Mouse (Mus musculus) embryonic fibroblast, embryonic 13.5 days (primary cell): ENCODE results near the gene Ptprt. TPM values are rescaled to one million over a fixed set of nuclear protein-coding genes. Genes with fewer than 3 reads are reported as not detected.

Experiments
- H3K27ac ChIP-seq: 2 replicates; pipeline ENCODE4 v1.5.1; 2012; ENCODE audit warnings: low read length, control low read depth, inconsistent platforms; ENCODE audit not compliant: insufficient read depth
- H3K4me1 ChIP-seq: 2 replicates; pipeline ENCODE4 v1.6.1; 2011; ENCODE audit warnings: low read length; ENCODE audit not compliant: control insufficient read depth, insufficient read depth
- H3K4me3 ChIP-seq: 2 replicates; pipeline ENCODE4 v1.5.1; 2011; ENCODE audit warnings: mild to moderate bottlenecking, control low read depth, low read length; ENCODE audit not compliant: insufficient read depth
- CTCF ChIP-seq: IDR thresholded peaks from 2 replicates; pipeline ENCODE4 v1.5.1; 2011; ENCODE audit warnings: mild to moderate bottlenecking, control low read depth, low read length, moderate library complexity, borderline replicate concordance; ENCODE audit not compliant: insufficient read depth
- POLR2A ChIP-seq: IDR thresholded peaks from 2 replicates; pipeline ENCODE4 v1.6.1; 2011; ENCODE audit warnings: low read depth, mild to moderate bottlenecking, control low read depth, low read length, moderate library complexity
- polyA plus RNA-seq: library from polyadenylated mRNA; stranded (reverse); fragments of >200 nt; gene quantifications from 2 replicates; pipeline ENCODE4 v1.2.4, GENCODE M21; 2011; ENCODE audit warnings: low read depth; ENCODE audit not compliant: missing spikeins, insufficient read length

The Ptprt gene
- polyA plus RNA-seq, 1 experiment: 0.44 TPM

DNA sequence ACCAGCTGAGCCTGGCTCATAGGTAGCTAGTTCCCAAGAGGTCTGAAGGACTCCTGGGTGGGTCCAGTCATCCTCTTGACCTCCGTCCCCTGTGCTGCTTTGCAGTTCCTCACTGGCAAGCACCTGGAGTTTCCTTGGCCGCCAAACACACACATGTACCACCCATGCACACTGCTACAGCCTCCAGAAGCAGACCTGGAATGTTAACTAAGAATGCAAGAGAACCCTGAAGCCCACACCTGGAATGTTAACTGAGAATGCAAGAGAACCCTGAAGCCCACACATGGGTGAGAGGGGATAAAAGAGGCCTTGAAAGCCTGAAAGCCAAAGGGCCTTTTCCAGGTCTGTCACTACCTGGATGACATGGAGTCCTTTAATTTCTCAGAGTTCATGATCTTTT is 46.7 kb downstream of the Ptprt start:
- no peak overlapping the region for H3K27ac ChIP-seq
- H3K4me1 ChIP-seq: no peaks in the 10 kb centered on the region
- H3K4me3 ChIP-seq: no peak overlapping the region
- TF ChIP-seq CTCF: no peak
- no peak for TF ChIP-seq POLR2A

DNA sequence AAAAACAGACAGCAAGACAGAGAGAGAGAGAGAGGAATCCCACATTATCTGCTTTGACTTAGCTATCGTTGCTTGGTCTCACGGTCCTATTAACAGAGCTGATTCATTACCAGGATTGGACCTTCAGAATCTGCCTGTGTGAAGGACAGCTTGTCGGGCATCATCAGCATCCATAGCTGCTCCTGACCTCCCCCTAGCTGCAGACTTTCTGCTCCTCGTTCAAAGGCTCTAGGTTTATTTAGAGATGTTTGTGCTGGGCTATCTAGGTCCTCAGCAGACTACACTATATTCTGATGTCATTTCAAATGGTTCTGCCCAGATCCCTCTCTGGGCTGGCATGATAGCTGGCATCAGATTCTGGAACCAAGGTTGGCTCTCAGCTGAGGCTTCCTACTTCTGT is 47.5 kb downstream of the Ptprt start:
- TF ChIP-seq CTCF: no peak
- no peak for TF ChIP-seq POLR2A
- H3K4me3 ChIP-seq: no peak overlapping the region
- no peak overlapping the region for H3K27ac ChIP-seq
- H3K4me1 ChIP-seq: no peaks in the 10 kb centered on the region

DNA sequence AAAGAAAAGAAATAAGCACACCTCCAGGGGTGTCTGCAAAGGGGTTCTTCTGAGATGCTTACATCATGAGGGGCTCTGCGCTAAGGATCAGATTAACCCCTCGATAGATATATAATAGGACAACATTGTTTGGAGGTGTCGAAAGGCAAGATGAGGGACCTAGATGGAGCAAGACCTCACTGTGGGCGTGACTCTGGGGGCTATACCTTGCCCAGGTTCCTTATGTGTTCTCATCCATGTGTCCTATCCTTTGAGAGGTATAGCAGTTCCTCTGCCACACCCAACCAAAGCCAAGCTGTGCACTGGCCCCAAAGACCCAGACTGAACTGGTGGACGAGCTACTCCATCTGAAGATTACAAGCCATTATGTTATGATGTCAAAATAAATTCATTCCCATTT is 58.2 kb downstream of the Ptprt start:
- H3K27ac ChIP-seq: no peak overlapping the region
- H3K4me3 ChIP-seq: no peak overlapping the region
- TF ChIP-seq CTCF (no peak), POLR2A (no peak)
- no peaks in the 10 kb centered on the region for H3K4me1 ChIP-seq

DNA sequence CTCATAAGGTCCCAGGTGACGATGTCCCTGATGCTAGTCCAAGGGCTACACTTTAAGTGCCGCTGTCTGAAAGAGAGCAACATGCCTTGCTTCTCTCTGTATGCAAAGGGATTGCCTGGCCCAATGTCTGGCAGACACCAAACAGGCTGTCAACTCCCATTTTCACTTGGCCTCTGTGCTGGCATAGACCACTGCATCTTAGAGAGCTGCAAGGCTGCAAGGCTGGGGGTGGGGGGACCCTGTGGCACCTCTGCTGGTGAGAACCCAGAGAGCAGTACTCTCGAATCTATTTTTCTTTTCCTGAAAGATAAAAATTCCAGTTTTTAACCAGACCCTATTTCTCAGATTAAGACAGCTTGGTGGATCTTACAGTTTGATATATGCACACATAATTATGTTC is 69.6 kb downstream of the Ptprt start:
- TF ChIP-seq CTCF (no peak), POLR2A (no peak)
- Histone ChIP-seq H3K4me1 (no peaks in the 10 kb centered on the region), H3K27ac (no peak overlapping the region), H3K4me3 (no peak overlapping the region)

DNA sequence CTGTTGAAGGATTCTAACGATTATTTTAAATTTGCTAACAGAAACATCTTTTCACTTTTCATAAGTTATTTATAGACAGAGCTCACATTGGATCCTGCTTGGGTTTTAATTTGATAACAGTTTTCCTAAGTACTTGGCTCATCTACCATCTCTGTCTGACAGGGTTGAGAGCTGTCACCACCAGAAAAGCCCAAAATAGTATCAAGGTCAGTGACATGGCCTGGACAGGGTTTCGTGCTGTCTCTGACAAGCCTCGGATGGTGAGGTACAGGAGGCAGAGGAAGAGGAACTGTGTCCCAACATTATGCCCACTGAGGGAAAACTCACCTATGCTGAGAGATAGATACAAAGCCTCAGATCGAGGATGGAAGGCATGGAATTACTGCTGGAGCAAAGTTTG is 79.3 kb downstream of the Ptprt start:
- Histone ChIP-seq H3K27ac (no peak overlapping the region), H3K4me3 (no peak overlapping the region), H3K4me1 (no peaks in the 10 kb centered on the region)
- TF ChIP-seq CTCF (no peak), POLR2A (no peak)

DNA sequence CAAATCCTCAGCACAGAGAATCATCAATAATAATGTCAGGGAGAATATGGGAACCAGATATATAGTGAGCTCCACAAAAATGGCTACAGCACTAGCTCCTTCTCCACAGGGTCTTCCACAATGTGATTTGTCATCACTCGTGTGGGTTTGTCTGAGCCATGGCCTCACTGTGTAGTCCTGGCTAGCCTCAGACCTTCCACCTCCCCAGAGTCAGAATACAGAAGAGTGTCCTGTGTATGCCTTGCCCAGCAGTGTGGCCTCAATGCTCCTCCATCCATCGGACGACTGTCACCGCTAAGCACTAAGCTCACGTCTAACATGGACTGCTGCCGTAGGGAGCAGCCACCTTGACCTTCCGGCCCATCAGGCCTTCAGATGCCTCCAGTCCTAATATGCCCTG is 83.1 kb downstream of the Ptprt start:
- no peaks in the 10 kb centered on the region for H3K4me1 ChIP-seq
- no peak overlapping the region for H3K27ac ChIP-seq
- TF ChIP-seq POLR2A (no peak), CTCF (no peak)

DNA sequence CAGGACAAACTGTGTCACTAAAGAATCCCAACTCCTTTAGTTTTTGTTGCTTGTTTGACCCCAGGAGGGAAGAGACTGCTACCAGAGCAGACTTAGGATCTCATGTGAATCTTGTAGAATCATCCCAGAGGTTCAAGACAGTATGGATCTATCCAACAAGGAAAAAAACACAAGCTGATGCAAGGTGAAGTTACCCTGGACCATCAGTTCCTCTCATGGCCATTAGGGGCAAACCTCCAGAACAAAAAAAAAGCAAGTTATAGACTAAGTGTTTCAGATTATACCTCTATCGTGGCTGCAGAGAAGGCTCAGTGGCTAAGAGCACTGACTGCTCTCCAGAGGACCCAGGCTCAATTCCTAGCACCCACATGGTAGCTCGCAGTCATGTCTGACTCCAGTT is 88.1 kb downstream of the Ptprt start:
- Histone ChIP-seq H3K4me1 (no peaks in the 10 kb centered on the region), H3K27ac (no peak overlapping the region), H3K4me3 (no peak overlapping the region)
- TF ChIP-seq CTCF (no peak), POLR2A (no peak)

More for the DNA sequence above, 83.1 kb downstream of the Ptprt start:
- no peak overlapping the region for H3K4me3 ChIP-seq

DNA sequence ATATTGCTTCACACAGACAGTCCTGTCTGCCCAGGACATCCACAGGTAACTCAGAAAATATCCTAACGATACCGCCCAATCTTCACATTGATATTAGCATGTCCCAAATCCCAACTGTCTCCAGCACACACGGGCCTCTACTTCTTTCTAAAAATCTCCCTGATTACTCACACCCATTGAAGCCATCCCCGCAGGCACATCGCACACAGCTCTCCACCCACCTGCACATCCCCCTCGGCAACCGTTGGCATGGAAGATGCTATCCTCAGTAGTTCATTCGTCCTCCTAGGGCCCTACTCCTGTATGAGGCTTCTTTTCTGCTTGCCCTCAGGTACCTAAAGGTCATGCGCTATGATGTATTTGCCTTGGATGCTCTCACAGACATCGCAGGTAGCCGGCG is 89.9 kb downstream of the Ptprt start:
- Histone ChIP-seq H3K4me1 (no peaks in the 10 kb centered on the region), H3K4me3 (no peak overlapping the region), H3K27ac (no peak overlapping the region)
- no peak for TF ChIP-seq CTCF
- TF ChIP-seq POLR2A: no peak

DNA sequence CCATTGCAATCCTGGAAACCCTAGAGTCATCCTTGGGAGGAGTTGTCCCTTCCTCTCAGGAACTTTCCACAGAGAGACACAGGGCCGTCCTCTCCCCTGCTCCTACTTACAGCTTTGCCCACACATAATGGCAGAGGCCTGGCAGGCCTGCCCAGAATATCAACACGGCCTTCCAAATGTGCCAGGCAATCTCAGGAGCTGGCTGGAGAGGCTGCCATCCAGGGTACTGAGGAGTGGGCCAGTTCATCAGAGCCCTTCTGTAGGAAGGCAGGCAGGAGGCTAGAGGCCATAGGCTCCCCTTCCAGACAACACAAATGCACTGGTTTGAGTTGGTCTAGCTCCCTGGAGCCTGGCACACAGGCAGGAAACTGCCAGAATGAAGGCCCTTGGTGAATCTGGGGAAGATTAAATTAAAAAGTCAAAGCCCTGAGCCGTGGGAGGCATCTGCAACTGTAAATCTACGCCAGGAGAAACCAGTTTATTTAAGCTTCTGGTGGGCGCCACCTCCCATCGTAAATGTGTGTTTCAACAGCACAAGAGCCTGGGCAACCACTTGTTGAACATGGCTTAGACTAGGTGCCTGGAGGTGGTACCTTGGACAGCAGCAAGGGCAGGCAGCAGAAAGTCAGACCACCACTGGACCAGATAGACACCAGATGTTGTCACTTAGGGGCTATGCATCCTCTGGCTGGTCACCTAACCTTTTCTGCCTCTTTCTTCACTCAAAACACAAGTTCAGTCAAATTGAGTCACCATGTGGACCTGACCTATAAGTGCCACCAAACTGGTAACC is 92.4 kb downstream of the Ptprt start:
- Histone ChIP-seq H3K4me1 (no peaks in the 10 kb centered on the region), H3K4me3 (no peak overlapping the region), H3K27ac (no peak overlapping the region)
- TF ChIP-seq CTCF: no peak

DNA sequence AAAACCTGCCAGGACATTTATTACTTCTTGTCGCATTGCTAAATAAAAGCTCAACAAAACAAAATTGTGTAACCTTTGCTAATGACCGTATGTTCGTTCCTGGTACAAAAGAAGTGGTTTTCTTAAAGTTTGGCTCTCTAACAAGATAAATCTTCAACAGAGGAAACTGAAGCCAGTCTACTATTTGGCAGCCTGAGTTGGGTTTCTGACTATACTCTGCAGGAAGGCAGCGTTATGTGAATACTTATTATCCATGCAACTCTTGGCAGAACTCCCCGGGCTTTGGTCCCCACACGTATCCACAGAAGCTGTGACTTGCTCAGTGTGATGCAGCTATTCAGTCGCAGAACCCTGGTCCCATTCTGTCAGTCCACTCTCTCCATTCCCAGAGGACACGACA is 112.6 kb downstream of the Ptprt start:
- TF ChIP-seq CTCF (no peak), POLR2A (no peak)
- Histone ChIP-seq H3K27ac (no peak overlapping the region), H3K4me1 (no peaks in the 10 kb centered on the region), H3K4me3 (no peak overlapping the region)

DNA sequence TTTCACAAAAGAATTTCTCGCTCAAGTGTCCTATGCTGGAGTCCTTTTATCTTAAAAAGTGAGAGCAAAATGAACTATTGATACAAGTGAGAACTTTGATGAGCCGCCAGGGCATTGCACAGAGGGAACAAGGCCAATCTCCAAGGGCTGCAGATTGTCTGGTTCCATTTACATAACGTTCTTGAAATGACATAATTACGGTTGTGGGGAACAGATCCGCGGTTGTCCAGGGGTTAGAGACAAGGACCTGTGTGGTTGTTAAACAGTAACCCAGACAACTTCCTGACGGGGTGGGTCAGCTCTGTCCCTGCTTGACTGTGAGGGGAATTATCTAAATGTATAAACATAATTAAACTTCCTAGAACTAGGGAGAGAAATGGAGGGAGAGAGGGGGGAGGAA is 129.3 kb downstream of the Ptprt start:
- Histone ChIP-seq H3K4me3 (no peak overlapping the region), H3K4me1 (no peaks in the 10 kb centered on the region), H3K27ac (no peak overlapping the region)
- TF ChIP-seq POLR2A: no peak
- TF ChIP-seq CTCF: no peak
